In the genomic region with DNA sequence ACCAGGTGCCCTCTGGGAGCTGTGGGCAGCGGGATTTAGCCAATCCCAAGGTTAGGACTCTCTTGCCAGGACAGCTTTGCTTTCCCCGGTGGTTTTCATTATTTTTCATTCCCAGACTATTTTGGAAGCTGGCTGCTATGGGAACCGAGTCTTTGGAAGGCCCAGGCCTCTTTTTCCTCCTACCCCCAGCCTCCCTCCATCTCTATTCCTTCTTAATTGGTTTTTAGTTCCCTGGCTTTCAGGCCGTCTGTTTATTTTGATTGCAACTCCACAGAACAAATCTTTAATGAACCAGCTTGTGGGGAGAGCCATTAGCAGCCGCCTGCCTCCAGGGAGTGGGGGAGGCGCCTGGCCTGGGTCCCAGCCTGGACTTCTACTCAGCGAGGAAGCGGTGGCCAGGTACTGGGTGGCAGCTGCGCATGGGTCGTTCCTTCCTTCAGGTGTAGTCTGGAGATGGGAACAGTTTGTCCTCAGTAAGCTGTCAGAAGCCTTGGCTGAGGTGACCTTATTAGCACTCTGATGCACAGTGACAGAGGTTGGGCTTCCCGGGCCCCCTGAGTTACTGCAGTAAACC, we compare ENCODE assay signal across 7 mouse cellular contexts.
DNase-seq lines count a peak whose midpoint lies in the region; ATAC-seq lines count a peak whose summit lies in the region.

No protein-coding gene starts in this region.

- H3K27me3 ChIP-seq in forebrain, embryonic 15.5 days: no peaks in the 10 kb centered on the region; the same call in 1 of the 2 replicates
- H3K27me3 ChIP-seq in hindbrain, embryonic 16.5 days (replicated peaks; ENCODE audit: control insufficient read depth, insufficient read depth, low read length): no peaks in the 10 kb centered on the region

- 14% methylated on average over 11 of the region's 11 CpGs for WGBS in forebrain, embryonic 15.5 days
- WGBS in hindbrain, embryonic 16.5 days: 32% methylated on average over 11 of the region's 11 CpGs

- no peaks in the 10 kb centered on the region for H3K36me3 ChIP-seq in forebrain, embryonic 15.5 days
- H3K36me3 ChIP-seq in hindbrain, embryonic 16.5 days (ENCODE audit: control insufficient read depth, insufficient read depth, low read length): no peaks in the 10 kb centered on the region

- H3K9me3 ChIP-seq in forebrain, embryonic 15.5 days: no peaks in the 10 kb centered on the region
- no peaks in the 10 kb centered on the region for H3K9me3 ChIP-seq in hindbrain, embryonic 16.5 days (ENCODE audit: control insufficient read depth, low read length)

- peak overlapping the region; percentile 49 for H3K27ac ChIP-seq in forebrain, embryonic 15.5 days (replicated peaks)
- peak overlapping the region; percentile 79 for H3K27ac ChIP-seq in hindbrain, embryonic 16.5 days (ENCODE audit: low read depth, low read length)

- no peak overlapping the region for H3K4me2 ChIP-seq in forebrain, embryonic 15.5 days (replicated peaks)
- H3K4me2 ChIP-seq in hindbrain, embryonic 16.5 days (ENCODE audit: low read length): no peak overlapping the region

- H3K9ac ChIP-seq in forebrain, embryonic 15.5 days (replicated peaks): no peak overlapping the region
- no peak overlapping the region for H3K9ac ChIP-seq in hindbrain, embryonic 16.5 days (ENCODE audit: low read depth, low read length)

- DNase-seq in Muller cell, postnatal 12 days (ENCODE audit: inconsistent ontology term): peak; percentile 91
- peak; percentile 67 for DNase-seq in brain, adult 2 months (ENCODE audit: low read depth, low spot score)
- peak; percentile 45 to 50 for DNase-seq in left cerebral cortex, adult 18-20 months (ENCODE audit: low spot score in 2 of 2)
- DNase-seq in ovary, postnatal 36 days (ENCODE audit: low spot score): peak; percentile 69
- no peak for DNase-seq in urinary bladder, adult 18-20 months (ENCODE audit: low spot score in 2 of 2)

- peak; percentile 92 for ATAC-seq in forebrain, embryonic 15.5 days (replicated peaks)
- peak; percentile 80 for ATAC-seq in hindbrain, embryonic 16.5 days

- H3K4me1 ChIP-seq in forebrain, embryonic 15.5 days: peaks cover 19% of the 10 kb centered on the region
- peaks cover 14% of the 10 kb centered on the region for H3K4me1 ChIP-seq in hindbrain, embryonic 16.5 days (ENCODE audit: control insufficient read depth, insufficient read depth, low read depth, low read length)

- H3K4me3 ChIP-seq in forebrain, embryonic 15.5 days: no peak overlapping the region
- H3K4me3 ChIP-seq in hindbrain, embryonic 16.5 days (ENCODE audit: low read length): no peak overlapping the region

Comparison
In these comparisons a context has a peak if more than half of its experiments do, and no peak if none do; other contexts are left out.
1. DNase-seq: peak in Muller cell, postnatal 12 days (single experiment), brain, adult 2 months (single experiment), left cerebral cortex, adult 18-20 months (2 of 2) and ovary, postnatal 36 days (single experiment); none in urinary bladder, adult 18-20 months (0 of 2).